Mouse (Mus musculus): ENCODE data around the gene Gm20662. TPM values are rescaled to one million over a fixed set of nuclear protein-coding genes. Genes with fewer than 3 reads are reported as not detected.

Gm20662 gene
- total RNA-seq, 2 experiments from 2014 or later: not detected

DNA sequence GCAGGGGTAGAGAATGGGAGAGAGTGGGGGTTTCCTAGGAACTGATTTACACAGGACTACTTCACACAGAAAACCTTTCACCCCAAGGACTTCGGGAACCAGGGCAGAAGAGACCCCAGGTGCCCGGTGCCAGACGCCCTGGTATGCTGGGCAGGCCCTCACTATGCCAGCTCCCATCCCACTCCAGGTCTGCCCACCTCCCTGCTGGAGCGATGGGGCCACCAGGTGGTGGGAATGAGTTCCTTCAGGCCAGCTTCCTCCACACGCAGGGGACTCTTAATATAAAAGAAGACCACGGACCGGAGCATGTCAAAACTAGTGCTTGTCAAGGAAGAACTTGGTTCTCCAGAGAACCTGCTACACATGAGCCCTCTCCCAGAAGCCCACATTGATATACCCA is 71.0 kb downstream of the Gm20662 start:
- no peak for DNase-seq
- intact Hi-C loops (cut with DNase I): no loop called here
- H3K4me3 ChIP-seq: no peak overlapping the region
- no peak overlapping the region; the same call in 1 of the 2 replicates for H3K27ac ChIP-seq
- TF ChIP-seq CTCF (IDR thresholded peaks at IDR 0.05): no peak

DNA sequence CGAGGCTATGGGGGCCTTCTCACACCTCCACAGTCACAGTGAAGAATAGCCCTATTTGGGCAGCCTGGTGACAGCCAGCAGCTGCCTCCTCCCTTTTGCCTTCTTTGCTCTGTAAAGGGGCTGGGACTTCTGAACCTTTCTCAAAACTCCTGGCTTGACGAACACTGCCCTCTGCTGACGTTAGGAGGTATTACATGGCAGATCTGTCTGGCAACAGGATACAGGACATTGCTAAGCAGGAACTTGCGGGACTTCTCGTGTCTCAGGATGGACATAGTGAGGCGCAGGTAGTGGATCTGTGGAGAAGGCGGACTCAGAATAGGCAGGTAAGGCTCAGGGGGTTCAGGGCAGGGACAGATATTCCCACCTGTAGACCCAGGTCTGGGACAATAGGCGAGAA is 71.8 kb downstream of the Gm20662 start:
- peak; percentile 86 for DNase-seq
- H3K27ac ChIP-seq: peak overlapping the region; percentile 66
- peak; percentile 99 for TF ChIP-seq CTCF (IDR thresholded peaks at IDR 0.05)
- intact Hi-C loops (cut with DNase I): loop anchor here (1.0 kb wide), 2 partner anchors 104 to 164 kb away; no protein-coding TSS in a partner anchor
- H3K4me3 ChIP-seq: no peak overlapping the region

DNA sequence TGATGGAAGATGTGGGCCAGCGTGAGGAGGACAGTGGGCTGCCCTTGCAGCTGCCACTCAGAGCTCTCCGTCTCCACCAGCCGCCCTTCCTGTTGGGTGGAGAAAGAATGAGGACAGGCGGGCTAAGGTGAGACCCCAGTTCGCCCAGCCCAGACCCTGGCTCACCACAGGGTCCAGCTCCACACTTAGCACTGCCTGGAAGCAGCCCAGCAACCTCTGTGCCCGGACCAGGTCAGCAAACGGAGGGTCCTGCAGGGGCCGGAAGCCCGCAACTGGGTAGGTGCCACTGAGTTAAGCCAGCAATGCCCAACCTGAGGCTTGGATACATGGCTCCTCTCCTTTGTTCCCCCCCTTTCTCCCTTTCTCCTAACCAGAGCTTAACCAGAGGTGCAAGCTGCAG is 72.9 kb downstream of the Gm20662 start:
- TF ChIP-seq CTCF (IDR thresholded peaks at IDR 0.05): no peak
- Histone ChIP-seq H3K27ac (no peak overlapping the region), H3K4me3 (no peak overlapping the region)
- intact Hi-C loops (cut with DNase I): no loop called here
- no peak for DNase-seq

DNA sequence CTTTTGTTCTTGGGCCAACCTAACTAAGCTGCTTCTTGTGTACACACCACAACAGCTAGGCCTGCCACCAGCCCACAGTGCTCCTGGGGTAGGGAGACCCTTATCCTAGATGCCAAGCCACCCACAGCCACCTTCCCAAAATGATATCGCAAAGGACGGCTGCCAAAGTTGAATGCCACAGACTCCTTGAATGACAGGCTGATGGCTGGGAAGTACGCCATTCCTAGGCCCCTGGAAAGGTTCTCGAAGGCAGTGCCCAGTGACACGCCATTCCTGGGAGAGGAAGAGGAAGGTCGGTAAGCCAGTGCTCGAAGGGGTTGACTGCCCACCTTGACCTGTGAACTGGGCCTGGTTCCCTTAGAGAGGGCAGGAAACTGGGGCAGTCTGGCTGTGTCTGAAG is 73.4 kb downstream of the Gm20662 start:
- no peak for TF ChIP-seq CTCF (IDR thresholded peaks at IDR 0.05)
- no peak for DNase-seq
- intact Hi-C loops (cut with DNase I): no loop called here
- H3K4me3 ChIP-seq: no peak overlapping the region
- H3K27ac ChIP-seq: no peak overlapping the region

DNA sequence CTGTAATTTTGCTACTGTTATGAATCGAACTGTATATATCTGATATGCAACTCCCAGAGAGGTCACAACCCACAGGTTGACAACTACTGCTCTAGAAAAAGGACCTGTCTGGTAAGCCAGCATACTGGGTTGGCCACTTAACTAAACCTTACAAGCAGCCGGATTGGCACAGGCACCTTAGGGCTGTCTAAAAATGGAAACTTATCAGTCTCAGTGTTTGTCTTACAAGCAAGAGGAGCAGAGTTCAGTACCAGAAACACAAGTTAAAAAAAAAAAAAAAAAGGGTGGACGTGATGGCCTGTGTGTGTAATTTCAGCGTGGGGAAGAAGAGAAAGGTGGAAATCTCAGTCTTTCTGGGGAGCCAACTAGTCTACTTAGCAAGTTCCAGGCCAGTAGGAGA is 75.7 kb downstream of the Gm20662 start:
- DNase-seq: no peak
- peak overlapping the region; percentile 85 for H3K27ac ChIP-seq
- H3K4me3 ChIP-seq: no peak overlapping the region
- no peak for TF ChIP-seq CTCF (IDR thresholded peaks at IDR 0.05)
- intact Hi-C loops (cut with DNase I): no loop called here

DNA sequence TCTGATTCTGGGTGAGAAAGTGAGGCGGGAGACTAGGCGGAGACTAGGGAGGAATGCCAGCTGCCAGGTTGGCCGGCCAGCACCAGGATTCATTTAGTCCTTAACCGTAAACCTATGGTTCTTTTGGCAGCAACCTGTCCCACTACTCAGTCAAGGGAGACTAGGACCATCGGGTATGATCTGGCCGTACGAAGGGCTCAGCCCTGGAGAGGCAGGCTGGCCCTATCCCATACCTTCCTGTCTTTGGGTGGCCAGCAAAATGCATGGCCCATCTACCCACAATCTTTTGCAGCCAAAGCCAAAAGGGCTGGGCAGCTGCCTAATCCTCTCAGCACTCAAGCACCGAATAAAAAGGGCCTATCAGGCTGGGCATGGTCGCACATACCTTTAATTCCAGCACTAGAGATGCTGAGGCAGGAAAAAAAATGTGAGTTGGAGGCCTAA is 76.4 kb downstream of the Gm20662 start:
- intact Hi-C loops (cut with DNase I): no loop called here
- peak overlapping the region; percentile 85 for H3K27ac ChIP-seq

DNA sequence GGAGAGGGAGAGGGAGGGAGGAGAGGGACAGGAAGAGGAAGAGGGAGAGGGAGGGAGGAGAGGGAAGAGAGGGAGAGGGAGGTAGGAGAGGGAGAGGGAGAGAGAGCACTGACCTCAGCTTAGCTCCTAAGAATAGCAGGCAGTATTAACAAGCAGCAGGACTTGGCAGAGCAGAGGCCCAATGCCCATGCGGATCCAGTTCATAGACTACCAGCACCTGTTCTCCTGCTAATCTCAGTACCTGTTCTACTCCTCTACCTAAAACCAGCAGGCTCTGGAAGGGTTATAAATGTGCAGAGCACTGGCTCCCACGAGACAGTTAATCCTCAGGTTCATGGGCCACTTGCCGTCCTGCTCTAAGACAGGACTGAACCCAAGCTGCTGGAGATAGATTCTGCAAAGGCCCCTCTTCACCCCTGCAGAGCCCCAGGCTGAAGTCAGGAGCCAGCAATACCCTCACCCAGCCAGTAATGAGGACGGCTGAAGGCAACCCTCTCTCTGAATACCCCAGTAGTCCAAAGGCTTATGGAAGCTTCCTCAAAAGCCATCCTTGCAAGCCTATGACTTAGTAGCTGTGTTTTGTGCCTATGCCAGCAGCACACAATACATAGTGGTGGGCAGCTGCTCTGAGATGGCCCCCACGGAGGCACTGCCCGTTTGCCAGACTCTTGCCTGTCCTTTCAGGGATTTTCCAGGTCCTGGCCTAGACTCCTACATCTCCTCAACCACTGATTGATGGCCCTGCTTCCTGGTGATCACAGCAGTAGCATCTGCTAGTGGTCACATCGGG is 77.2 kb downstream of the Gm20662 start:
- peak; percentile 75 for DNase-seq
- TF ChIP-seq CTCF (IDR thresholded peaks at IDR 0.05): no peak
- Histone ChIP-seq H3K4me3 (peak overlapping the region; percentile 27), H3K27ac (peak overlapping the region; percentile 93)
- intact Hi-C loops (cut with DNase I): no loop called here

More for the DNA sequence above, 76.4 kb downstream of the Gm20662 start:
- no peak for TF ChIP-seq CTCF (IDR thresholded peaks at IDR 0.05)
- H3K4me3 ChIP-seq: peak overlapping the region; percentile 18
- DNase-seq: no peak

DNA sequence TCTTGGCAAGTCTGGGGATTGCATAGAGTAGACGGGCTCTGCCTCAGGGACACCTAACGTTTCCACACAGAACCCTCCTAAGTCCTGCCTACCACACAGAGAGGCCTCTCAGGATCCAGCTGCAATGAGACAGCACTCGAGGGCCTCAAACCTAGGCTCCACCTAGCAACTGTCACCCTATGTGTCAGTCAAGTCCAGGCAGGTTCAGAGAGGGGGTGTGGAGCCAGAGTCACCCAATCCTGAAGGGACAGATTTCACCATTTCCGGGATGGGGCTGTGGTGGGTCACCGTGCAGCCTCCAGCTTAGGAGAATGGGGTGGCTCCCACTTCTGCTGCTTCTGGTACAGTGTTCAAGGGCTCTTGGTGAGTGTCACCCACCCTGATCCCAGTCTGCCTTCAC is 84.0 kb downstream of the Gm20662 start, which contains the start of gene Mst1:
TSS of gene Mst1 (plus strand) at position 269 of the 400 bp plus-strand sequence.
- no peak for TF ChIP-seq CTCF (IDR thresholded peaks at IDR 0.05)
- H3K27ac ChIP-seq: peak within 1 kb of the TSS; percentile 97
- peak within 1 kb of the TSS; percentile 99 for H3K4me3 ChIP-seq
- intact Hi-C loops (cut with DNase I): no loop called here
- no peak for DNase-seq

DNA sequence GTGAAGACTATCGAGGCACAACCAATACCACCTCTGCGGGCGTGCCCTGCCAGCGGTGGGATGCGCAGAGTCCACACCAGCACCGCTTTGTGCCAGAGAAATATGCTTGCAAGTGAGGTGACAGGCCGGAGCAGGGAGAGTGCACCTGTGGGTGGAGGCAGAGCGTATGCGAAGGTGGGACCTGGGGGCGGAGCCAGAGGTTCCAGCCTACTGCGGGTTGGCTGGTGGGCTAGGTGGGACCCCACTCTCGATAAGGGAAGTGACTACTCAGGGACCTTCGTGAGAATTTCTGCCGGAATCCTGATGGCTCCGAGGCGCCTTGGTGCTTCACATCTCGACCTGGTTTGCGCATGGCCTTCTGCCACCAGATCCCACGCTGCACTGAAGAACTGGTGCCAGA is 86.4 kb downstream of the Gm20662 start:
- H3K27ac ChIP-seq: no peak overlapping the region
- no peak for DNase-seq
- no peak for TF ChIP-seq CTCF (IDR thresholded peaks at IDR 0.05)
- intact Hi-C loops (cut with DNase I): no loop called here
- H3K4me3 ChIP-seq: no peak overlapping the region

DNA sequence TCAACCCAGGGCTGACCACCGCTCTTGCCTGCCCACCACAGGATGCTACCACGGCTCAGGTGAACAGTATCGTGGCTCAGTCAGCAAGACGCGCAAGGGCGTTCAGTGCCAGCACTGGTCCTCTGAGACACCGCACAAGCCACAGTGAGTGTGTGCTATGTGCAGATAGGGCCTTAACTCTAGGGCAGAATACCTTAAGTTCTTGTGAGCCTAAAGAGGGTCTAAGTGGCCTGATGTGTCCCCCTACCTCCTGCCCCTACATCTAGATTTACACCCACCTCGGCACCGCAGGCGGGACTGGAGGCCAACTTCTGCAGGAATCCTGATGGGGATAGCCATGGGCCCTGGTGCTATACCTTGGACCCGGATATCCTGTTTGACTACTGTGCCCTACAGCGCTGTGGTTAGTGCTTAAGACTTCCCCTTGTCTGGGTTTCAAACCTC is 86.9 kb downstream of the Gm20662 start, which contains the start of gene Rnf123:
TSS of gene Rnf123 (minus strand) at position 359 of the 444 bp plus-strand sequence.
- H3K27ac ChIP-seq: no peak within 1 kb of the TSS
- DNase-seq: no peak
- no peak within 1 kb of the TSS for H3K4me3 ChIP-seq
- intact Hi-C loops (cut with DNase I): no loop called here
- no peak for TF ChIP-seq CTCF (IDR thresholded peaks at IDR 0.05)

DNA sequence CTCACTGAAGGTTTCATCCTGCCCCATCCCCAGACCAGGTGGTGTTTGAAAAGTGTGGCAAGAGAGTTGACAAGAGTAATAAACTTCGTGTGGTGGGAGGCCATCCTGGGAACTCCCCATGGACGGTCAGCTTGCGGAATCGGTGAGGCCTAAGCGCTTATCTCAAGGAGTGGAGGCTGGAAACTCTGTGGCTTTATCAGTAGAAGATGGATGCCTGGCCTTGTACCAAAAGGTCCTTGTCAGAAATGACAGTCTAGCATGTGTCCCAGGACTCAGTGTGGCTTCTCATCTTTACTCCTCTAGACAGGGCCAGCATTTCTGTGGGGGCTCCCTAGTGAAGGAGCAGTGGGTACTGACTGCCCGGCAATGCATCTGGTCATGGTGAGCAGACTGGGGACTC is 87.4 kb downstream of the Gm20662 start:
- H3K27ac ChIP-seq: no peak overlapping the region
- intact Hi-C loops (cut with DNase I): no loop called here
- H3K4me3 ChIP-seq: no peak overlapping the region
- no peak for DNase-seq
- no peak for TF ChIP-seq CTCF (IDR thresholded peaks at IDR 0.05)

DNA sequence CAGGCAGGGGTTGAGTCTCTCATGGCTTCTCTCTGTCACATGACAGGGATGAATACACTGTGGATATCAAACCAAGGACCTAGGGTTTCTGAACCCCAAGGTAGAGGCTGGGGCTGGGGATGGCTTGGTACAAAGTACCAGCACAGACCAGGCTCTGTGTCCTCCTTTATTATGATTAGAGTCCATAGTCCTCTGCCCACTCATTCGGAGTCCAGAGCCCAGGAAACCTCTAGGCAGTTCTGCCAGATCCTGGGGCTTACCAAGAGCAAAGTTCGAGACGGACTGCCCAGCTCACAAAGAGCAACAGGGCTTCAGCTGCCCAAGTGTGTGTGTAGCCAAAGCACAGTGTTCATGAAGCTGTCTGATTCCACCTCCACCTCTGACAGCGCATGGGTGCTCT is 89.1 kb downstream of the Gm20662 start:
- Histone ChIP-seq H3K4me3 (no peak overlapping the region), H3K27ac (no peak overlapping the region)
- DNase-seq: no peak
- TF ChIP-seq CTCF (IDR thresholded peaks at IDR 0.05): no peak
- intact Hi-C loops (cut with DNase I): no loop called here

DNA sequence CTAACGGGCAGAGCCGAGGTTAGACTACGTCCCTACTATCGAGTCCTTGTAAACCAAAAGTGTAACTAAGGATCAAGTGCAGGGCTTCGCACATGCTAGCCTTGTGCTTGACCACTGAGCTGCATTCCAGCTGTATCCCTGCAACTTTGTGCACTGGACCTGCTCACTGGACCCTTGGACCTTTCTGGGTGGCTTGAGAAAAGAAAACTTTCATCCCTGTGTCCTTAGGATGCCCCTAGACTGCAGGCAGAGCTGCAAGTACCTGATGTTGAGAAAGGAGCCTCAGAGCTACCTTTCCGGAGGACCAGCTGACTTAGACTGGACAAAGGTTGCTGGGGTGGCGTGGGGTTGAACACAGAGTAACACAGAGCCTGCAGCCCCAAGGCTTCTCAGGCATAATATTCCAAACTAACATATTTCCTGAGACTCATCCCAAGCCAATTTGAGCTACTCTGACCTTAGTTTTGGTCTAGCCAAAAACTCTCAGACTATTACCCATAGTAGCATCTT is 94.5 kb downstream of the Gm20662 start:
- intact Hi-C loops (cut with DNase I): loop anchor here (10.0 kb wide), 1 partner anchor 324 kb away; no protein-coding TSS in a partner anchor
- Histone ChIP-seq H3K4me3 (no peak overlapping the region), H3K27ac (no peak overlapping the region)
- TF ChIP-seq CTCF (IDR thresholded peaks at IDR 0.05): no peak
- no peak for DNase-seq

Measured in gastrocnemius, adult 2 months (tissue).